Mouse (Mus musculus): ENCODE measurements around the gene Ptprr. TPM values are rescaled to one million over a fixed set of nuclear protein-coding genes. Genes with fewer than 3 reads are reported as not detected.

Gene Ptprr
- polyA plus RNA-seq, 1 experiment from 2014 or later, result 0.16 TPM

- H3K4me1 ChIP-seq (replicated peaks), result no peaks in the 10 kb centered on the region
- H3K27me3 ChIP-seq, result no peaks in the 10 kb centered on the region
- H3K9me3 ChIP-seq (replicated peaks), result no peaks in the 10 kb centered on the region
- no peak for ATAC-seq (ENCODE audit: insufficient read depth)
- WGBS (ENCODE audit: insufficient replicate concordance), result 20% methylated on average over 14 of the region's 14 CpGs
- no peak overlapping the region for H3K4me2 ChIP-seq
- H3K9ac ChIP-seq, result no peak overlapping the region
- no peak overlapping the region for H3K4me3 ChIP-seq (replicated peaks)
- H3K36me3 ChIP-seq (replicated peaks), result no peaks in the 10 kb centered on the region
- H3K27ac ChIP-seq (replicated peaks), result no peak overlapping the region
Measured at GRCm38 (mm10) chr10:116196596-116197415, 178.8 kb downstream of the Ptprr start.

- Histone ChIP-seq H3K4me3 (replicated peaks) (no peak overlapping the region), H3K9ac (no peak overlapping the region), H3K4me2 (no peak overlapping the region), H3K27ac (replicated peaks) (no peak overlapping the region), H3K36me3 (replicated peaks) (no peaks in the 10 kb centered on the region), H3K27me3 (no peaks in the 10 kb centered on the region), H3K4me1 (replicated peaks) (no peaks in the 10 kb centered on the region), H3K9me3 (replicated peaks) (no peaks in the 10 kb centered on the region)
- ATAC-seq (ENCODE audit: insufficient read depth), result no peak
- WGBS (ENCODE audit: insufficient replicate concordance), result 13% methylated on average over 4 of the region's 4 CpGs
Measured at GRCm38 (mm10) chr10:116197416-116197939, 179.5 kb downstream of the Ptprr start.

- no peak overlapping the region for H3K9ac ChIP-seq
- no peak overlapping the region for H3K4me2 ChIP-seq
- H3K36me3 ChIP-seq (replicated peaks), result no peaks in the 10 kb centered on the region
- no peaks in the 10 kb centered on the region for H3K9me3 ChIP-seq (replicated peaks)
- 20% methylated on average over 5 of the region's 5 CpGs for WGBS (ENCODE audit: insufficient replicate concordance)
- no peak overlapping the region for H3K4me3 ChIP-seq (replicated peaks)
- no peaks in the 10 kb centered on the region for H3K27me3 ChIP-seq
- no peak for ATAC-seq (ENCODE audit: insufficient read depth)
- no peak overlapping the region for H3K27ac ChIP-seq (replicated peaks)
- no peaks in the 10 kb centered on the region for H3K4me1 ChIP-seq (replicated peaks)
Measured at GRCm38 (mm10) chr10:116199035-116199434, 181.0 kb downstream of the Ptprr start.

GRCm38 (mm10) chr10:116201542-116201941 is 183.5 kb downstream of the Ptprr start:
- Histone ChIP-seq H3K27ac (replicated peaks) (no peak overlapping the region), H3K4me2 (no peak overlapping the region), H3K27me3 (no peaks in the 10 kb centered on the region), H3K9me3 (replicated peaks) (no peaks in the 10 kb centered on the region), H3K4me3 (replicated peaks) (no peak overlapping the region), H3K4me1 (replicated peaks) (peaks cover 8% of the 10 kb centered on the region), H3K36me3 (replicated peaks) (no peaks in the 10 kb centered on the region), H3K9ac (no peak overlapping the region)
- ATAC-seq (ENCODE audit: insufficient read depth), result no peak
- 73% methylated on average over 8 of the region's 8 CpGs for WGBS (ENCODE audit: insufficient replicate concordance)

- Histone ChIP-seq H3K27ac (replicated peaks) (no peak overlapping the region), H3K9ac (no peak overlapping the region), H3K9me3 (replicated peaks) (no peaks in the 10 kb centered on the region), H3K36me3 (replicated peaks) (no peaks in the 10 kb centered on the region), H3K4me1 (replicated peaks) (peaks cover 8% of the 10 kb centered on the region), H3K4me3 (replicated peaks) (no peak overlapping the region), H3K4me2 (peak overlapping the region; percentile 29; the same call in 1 of the 2 replicates), H3K27me3 (no peaks in the 10 kb centered on the region)
- peak; percentile 72 for ATAC-seq (ENCODE audit: insufficient read depth)
- 14% methylated on average over 15 of the region's 15 CpGs for WGBS (ENCODE audit: insufficient replicate concordance)
Measured at GRCm38 (mm10) chr10:116205580-116206358, 187.8 kb downstream of the Ptprr start.

GRCm38 (mm10) chr10:116206449-116206848 is 188.4 kb downstream of the Ptprr start:
- Histone ChIP-seq H3K9ac (no peak overlapping the region), H3K27ac (replicated peaks) (no peak overlapping the region), H3K4me1 (replicated peaks) (peaks cover 8% of the 10 kb centered on the region), H3K4me3 (replicated peaks) (no peak overlapping the region), H3K9me3 (replicated peaks) (no peaks in the 10 kb centered on the region), H3K36me3 (replicated peaks) (no peaks in the 10 kb centered on the region), H3K4me2 (no peak overlapping the region), H3K27me3 (no peaks in the 10 kb centered on the region)
- WGBS (ENCODE audit: insufficient replicate concordance), result 53% methylated on average over 11 of the region's 11 CpGs
- ATAC-seq (ENCODE audit: insufficient read depth), result no peak

- Histone ChIP-seq H3K9me3 (replicated peaks) (no peaks in the 10 kb centered on the region), H3K27ac (replicated peaks) (no peak overlapping the region), H3K27me3 (no peaks in the 10 kb centered on the region), H3K4me3 (replicated peaks) (no peak overlapping the region), H3K4me2 (peak overlapping the region; percentile 40), H3K36me3 (replicated peaks) (no peaks in the 10 kb centered on the region), H3K9ac (0 out of 2 replicates have a peak overlapping the region, but pooled peaks have one; percentile 5), H3K4me1 (replicated peaks) (peaks cover 8% of the 10 kb centered on the region)
- WGBS (ENCODE audit: insufficient replicate concordance), result 4% methylated on average over 9 of the region's 9 CpGs
- ATAC-seq (ENCODE audit: insufficient read depth), result no peak
Measured at GRCm38 (mm10) chr10:116207987-116208726, 190.1 kb downstream of the Ptprr start.

- Histone ChIP-seq H3K4me1 (replicated peaks) (peaks cover 8% of the 10 kb centered on the region), H3K9me3 (replicated peaks) (no peaks in the 10 kb centered on the region), H3K9ac (0 out of 2 replicates have a peak overlapping the region, but pooled peaks have one; percentile 5), H3K36me3 (replicated peaks) (no peaks in the 10 kb centered on the region), H3K27me3 (no peaks in the 10 kb centered on the region), H3K4me3 (replicated peaks) (no peak overlapping the region), H3K4me2 (peak overlapping the region; percentile 40; the same call in 1 of the 2 replicates), H3K27ac (replicated peaks) (no peak overlapping the region)
- WGBS (ENCODE audit: insufficient replicate concordance), result 9% methylated on average over 9 of the region's 9 CpGs
- ATAC-seq (ENCODE audit: insufficient read depth), result peak; percentile 56
Measured at GRCm38 (mm10) chr10:116208727-116209115, 190.7 kb downstream of the Ptprr start.

GRCm38 (mm10) chr10:116212127-116212526 is 194.1 kb downstream of the Ptprr start:
- Histone ChIP-seq H3K9me3 (replicated peaks) (no peaks in the 10 kb centered on the region), H3K27ac (replicated peaks) (no peak overlapping the region), H3K4me3 (replicated peaks) (no peak overlapping the region), H3K4me1 (replicated peaks) (no peaks in the 10 kb centered on the region; the same call in 1 of the 2 replicates), H3K9ac (no peak overlapping the region), H3K36me3 (replicated peaks) (no peaks in the 10 kb centered on the region), H3K4me2 (no peak overlapping the region), H3K27me3 (no peaks in the 10 kb centered on the region)
- ATAC-seq (ENCODE audit: insufficient read depth), result no peak
- 26% methylated on average over 3 of the region's 3 CpGs for WGBS (ENCODE audit: insufficient replicate concordance)

- Histone ChIP-seq H3K4me1 (replicated peaks) (no peaks in the 10 kb centered on the region), H3K36me3 (replicated peaks) (no peaks in the 10 kb centered on the region), H3K4me2 (no peak overlapping the region), H3K27ac (replicated peaks) (no peak overlapping the region), H3K4me3 (replicated peaks) (no peak overlapping the region), H3K27me3 (no peaks in the 10 kb centered on the region), H3K9me3 (replicated peaks) (no peaks in the 10 kb centered on the region), H3K9ac (no peak overlapping the region)
- 57% methylated on average over 12 of the region's 12 CpGs for whole genome bisulfite sequencing (ENCODE audit: insufficient replicate concordance)
- no peak for ATAC-seq (ENCODE audit: insufficient read depth)
Measured at GRCm38 (mm10) chr10:116220336-116221118, 202.5 kb downstream of the Ptprr start.

Data from liver, embryonic 15.5 days (tissue).